Comparison of ENCODE assay signal across 9 mouse cellular contexts in genomic region chr1:131963085-131963951, GRCm38 (mm10). TPM values are rescaled to one million over a fixed set of nuclear protein-coding genes. Genes with fewer than 3 reads are reported as not detected.
DNase-seq lines count a peak whose midpoint lies in the region; ATAC-seq and TF ChIP-seq lines count a peak whose summit lies in the region.
"Had no signal": no experiment of that assay in that cellular context is flagged by ENCODE, and none has a peak within 500 bp of the region (broad histone marks: within the 10 kb centered on the region; RNA-seq: fewer than 3 reads in every experiment).

No protein-coding gene starts in this region.

- no peak for TF ChIP-seq POLR2A in cerebellum, adult 2 months (IDR thresholded peaks at IDR 0.05; ENCODE audit: borderline replicate concordance, insufficient read depth, low read length)

- H3K27ac ChIP-seq in cerebellum, adult 2 months (ENCODE audit: insufficient read depth, low read length), result no peak overlapping the region
- H3K27ac ChIP-seq in ES-E14 (ENCODE audit: insufficient read depth, low read depth, low read length, poor library complexity, severe bottlenecking), result no peak overlapping the region
- H3K27ac ChIP-seq in embryonic facial prominence, embryonic 14.5 days (replicated peaks; ENCODE audit: low read depth, low read length), result no peak overlapping the region
- no peak overlapping the region for H3K27ac ChIP-seq in hindbrain, embryonic 15.5 days (replicated peaks)
- peak overlapping the region; percentile 54; the same call in 1 of the 2 replicates for H3K27ac ChIP-seq in lung, postnatal 0 days (ENCODE audit: low read length)

- no peaks in the 10 kb centered on the region for H3K9me3 ChIP-seq in ES-E14 (ENCODE audit: control insufficient read depth, insufficient read depth, low read depth, low read length)
- no peaks in the 10 kb centered on the region for H3K9me3 ChIP-seq in embryonic facial prominence, embryonic 14.5 days (ENCODE audit: control insufficient read depth, low read length)
- no peaks in the 10 kb centered on the region for H3K9me3 ChIP-seq in hindbrain, embryonic 15.5 days
- H3K9me3 ChIP-seq in lung, postnatal 0 days (ENCODE audit: low read length), result no peaks in the 10 kb centered on the region

- peak overlapping the region; percentile 99 for H3K4me2 ChIP-seq in embryonic facial prominence, embryonic 14.5 days (ENCODE audit: low read depth, low read length)
- H3K4me2 ChIP-seq in hindbrain, embryonic 15.5 days, result peak overlapping the region; percentile 100
- H3K4me2 ChIP-seq in lung, postnatal 0 days (replicated peaks; ENCODE audit: low read depth, low read length), result peak overlapping the region; percentile 99

- WGBS in cerebellum, adult 2 months, result 2% methylated on average over 72 of the region's 76 CpGs
- 1% methylated on average over 32 of the region's 76 CpGs for WGBS in embryonic facial prominence, embryonic 14.5 days
- WGBS in hindbrain, embryonic 15.5 days, result under 1% methylated on average over 69 of the region's 76 CpGs
- WGBS in lung, postnatal 0 days, result 1% methylated on average over 51 of the region's 76 CpGs

- H3K27me3 ChIP-seq in cerebellum, adult 2 months (ENCODE audit: control insufficient read depth, insufficient read depth, low read length), result peaks cover 1% of the 10 kb centered on the region; the same call in 1 of the 2 replicates
- H3K27me3 ChIP-seq in embryonic facial prominence, embryonic 14.5 days (replicated peaks; ENCODE audit: control insufficient read depth, insufficient read depth, low read length), result peaks cover 44% of the 10 kb centered on the region
- peaks cover 26% of the 10 kb centered on the region for H3K27me3 ChIP-seq in hindbrain, embryonic 15.5 days
- peaks cover 22% of the 10 kb centered on the region; the same call in 1 of the 2 replicates for H3K27me3 ChIP-seq in lung, postnatal 0 days (replicated peaks; ENCODE audit: insufficient read depth, low read length)

- no peak for TF ChIP-seq EP300 in lung, postnatal 0 days (IDR thresholded peaks at IDR 0.05)

- DNase-seq in cerebellum, adult 2 months, result no peak
- no peak for DNase-seq in cerebellum, adult 8-10 months
- no peak for DNase-seq in ES-E14 (ENCODE audit: low read depth, low spot score)
- DNase-seq in embryonic facial prominence, embryonic 14.5 days (ENCODE audit: low spot score), result peak; percentile 38
- peak; percentile 45 for DNase-seq in lung, postnatal 0 days (ENCODE audit: low spot score)
- peak; percentile 69 for DNase-seq in thymus, postnatal 4 days
- DNase-seq in right cerebral cortex, postnatal 10 days (ENCODE audit: low spot score in 2 of 2), result no peak

- H3K4me1 ChIP-seq in cerebellum, adult 2 months (ENCODE audit: control insufficient read depth, insufficient read depth, low read length), result no peaks in the 10 kb centered on the region
- peaks cover 0 to 5% of the 10 kb centered on the region in 2 experiments; a peak in 1 of 4 replicates for H3K4me1 ChIP-seq in ES-E14 (ENCODE audit: control insufficient read depth in 2 of 2, insufficient read depth in 2 of 2, low read length in 2 of 2, poor library complexity in 1 of 2)
- H3K4me1 ChIP-seq in embryonic facial prominence, embryonic 14.5 days (ENCODE audit: control insufficient read depth, insufficient read depth, low read length), result peaks cover 10% of the 10 kb centered on the region; the same call in 1 of the 2 replicates
- peaks cover 15% of the 10 kb centered on the region for H3K4me1 ChIP-seq in hindbrain, embryonic 15.5 days (replicated peaks)
- 0 out of 2 replicates have a peak, but pooled peaks cover 4% of the 10 kb centered on the region for H3K4me1 ChIP-seq in lung, postnatal 0 days (ENCODE audit: insufficient read depth, low read depth, low read length)

- in situ Hi-C loops in ES-E14 (cut with MboI; ENCODE audit: low sequenced_read_pairs in 2 of 2, unreplicated experiment in 2 of 2), result no loop called here

- TF ChIP-seq CTCF in cerebellum, adult 2 months (IDR thresholded peaks at IDR 0.05; ENCODE audit: borderline replicate concordance, insufficient read depth, low read depth, low read length), result no peak
- no peak for TF ChIP-seq CTCF in lung, postnatal 0 days (IDR thresholded peaks at IDR 0.05)

- ATAC-seq in embryonic facial prominence, embryonic 14.5 days (ENCODE audit: low read depth), result peak; percentile 70
- ATAC-seq in hindbrain, embryonic 15.5 days (ENCODE audit: low FRiP score, low read depth), result peak; percentile 69
- peak; percentile 72 for ATAC-seq in lung, postnatal 0 days

- H3K36me3 ChIP-seq in ES-E14 (ENCODE audit: control insufficient read depth, insufficient read depth, low read length, poor library complexity, severe bottlenecking), result no peaks in the 10 kb centered on the region
- no peaks in the 10 kb centered on the region for H3K36me3 ChIP-seq in embryonic facial prominence, embryonic 14.5 days (ENCODE audit: control insufficient read depth, insufficient read depth, low read length)
- no peaks in the 10 kb centered on the region for H3K36me3 ChIP-seq in hindbrain, embryonic 15.5 days
- H3K36me3 ChIP-seq in lung, postnatal 0 days (ENCODE audit: insufficient read depth, low read length), result no peaks in the 10 kb centered on the region

- H3K9ac ChIP-seq in ES-E14 (ENCODE audit: insufficient read depth, low read depth, low read length, poor library complexity, severe bottlenecking), result peak overlapping the region; percentile 74
- H3K9ac ChIP-seq in embryonic facial prominence, embryonic 14.5 days (ENCODE audit: low read depth, low read length), result peak overlapping the region; percentile 71
- H3K9ac ChIP-seq in hindbrain, embryonic 15.5 days, result peak overlapping the region; percentile 52
- peak overlapping the region; percentile 42 for H3K9ac ChIP-seq in lung, postnatal 0 days (replicated peaks; ENCODE audit: low read depth)

- peak overlapping the region; percentile 46 for H3K4me3 ChIP-seq in cerebellum, adult 2 months (replicated peaks; ENCODE audit: insufficient read depth, low read depth, low read length)
- peak overlapping the region; percentile 87 to 89 for H3K4me3 ChIP-seq in ES-E14 (ENCODE audit: insufficient read depth in 1 of 2, low read depth in 1 of 2, low read length in 2 of 2, poor library complexity in 1 of 2, severe bottlenecking in 1 of 2)
- H3K4me3 ChIP-seq in embryonic facial prominence, embryonic 14.5 days (ENCODE audit: low read depth, low read length), result peak overlapping the region; percentile 80
- H3K4me3 ChIP-seq in hindbrain, embryonic 15.5 days, result peak overlapping the region; percentile 87
- H3K4me3 ChIP-seq in lung, postnatal 0 days (ENCODE audit: low read depth, low read length), result peak overlapping the region; percentile 67

TF ChIP-seq in ES-E14, 5 proteins besides CTCF, POLR2A, EP300 and RAD21:
- TF ChIP-seq MAFK (IDR thresholded peaks at IDR 0.05; ENCODE audit: insufficient read depth, low read depth, low read length) (no peak), HCFC1 (IDR thresholded peaks at IDR 0.05; ENCODE audit: borderline replicate concordance, insufficient read depth, low read length) (peak; percentile 15; the same call in 1 of the 2 replicates), ZC3H11A (IDR thresholded peaks at IDR 0.05; ENCODE audit: borderline replicate concordance, low read depth, low read length) (no peak), CHD2 (IDR thresholded peaks at IDR 0.05; ENCODE audit: low read depth, low read length) (no peak), ZNF384 (IDR thresholded peaks at IDR 0.05; ENCODE audit: low read depth, low read length) (no peak)

RNA-seq across cellular contexts. Expression of gene Slc45a3, which starts 0.6 kb away (rescaled TPM):
- 4.3 and 4.5 TPM in 2 replicates for polyA plus RNA-seq in cerebellum, adult 2 months (2012; rRNA removed)
- 6.0 and 7.5 TPM in 2 replicates for total RNA-seq in ES-E14 (2012; rRNA removed)
- polyA plus RNA-seq in embryonic facial prominence, embryonic 14.5 days (2014; fragmentation: Nextera tagmentation; extraction: Ambion mirVana), result 8.5 and 11.0 TPM in 2 replicates
- polyA plus RNA-seq in hindbrain, embryonic 15.5 days (2015; fragmentation: Nextera tagmentation; extraction: Ambion mirVana), result 0.74 and 4.7 TPM in 2 replicates
- 5.7 and 6.9 TPM in 2 replicates for polyA plus RNA-seq in lung, postnatal 0 days (2015; fragmentation: Nextera tagmentation; extraction: Ambion mirVana)
- total RNA-seq: neutrophil, adult 5-6 weeks had no signal

RNA-seq across cellular contexts. Expression of gene Elk4, which starts 44.1 kb away (rescaled TPM):
- 17.6 and 18.6 TPM in 2 replicates for polyA plus RNA-seq in cerebellum, adult 2 months (2012; rRNA removed)
- total RNA-seq in ES-E14 (2012; rRNA removed), result 10.5 and 14.7 TPM in 2 replicates
- 27.6 and 39.0 TPM in 2 replicates for polyA plus RNA-seq in embryonic facial prominence, embryonic 14.5 days (2014; fragmentation: Nextera tagmentation; extraction: Ambion mirVana)
- 11.4 and 11.5 TPM in 2 replicates for polyA plus RNA-seq in hindbrain, embryonic 15.5 days (2015; fragmentation: Nextera tagmentation; extraction: Ambion mirVana)
- polyA plus RNA-seq in lung, postnatal 0 days (2015; fragmentation: Nextera tagmentation; extraction: Ambion mirVana), result 26.3 and 28.0 TPM in 2 replicates

RNA-seq across cellular contexts. Expression of gene Nucks1, which starts 53.0 kb away (rescaled TPM):
- polyA plus RNA-seq in cerebellum, adult 2 months (2012; rRNA removed), result 47.4 and 49.5 TPM in 2 replicates
- total RNA-seq in ES-E14 (2012; rRNA removed), result 207 and 219 TPM in 2 replicates
- polyA plus RNA-seq in embryonic facial prominence, embryonic 14.5 days (2014; fragmentation: Nextera tagmentation; extraction: Ambion mirVana), result 45.1 and 48.9 TPM in 2 replicates
- polyA plus RNA-seq in hindbrain, embryonic 15.5 days (2015; fragmentation: Nextera tagmentation; extraction: Ambion mirVana), result 46.8 and 48.3 TPM in 2 replicates
- 19.1 and 20.9 TPM in 2 replicates for polyA plus RNA-seq in lung, postnatal 0 days (2015; fragmentation: Nextera tagmentation; extraction: Ambion mirVana)

Comparison
In these comparisons a context has a peak if more than half of its experiments do, and no peak if none do; other contexts are left out.
1. DNase-seq: peak in embryonic facial prominence, embryonic 14.5 days (single experiment), lung, postnatal 0 days (single experiment) and thymus, postnatal 4 days (single experiment); none in cerebellum, adult 2 months (0 of 2), cerebellum, adult 8-10 months (single experiment), ES-E14 (single experiment) and right cerebral cortex, postnatal 10 days (0 of 2).
2. Peak in every context shown above with its lines, with median percentiles within 50 percentile points of each other: H3K4me3 ChIP-seq, H3K9ac ChIP-seq, ATAC-seq and H3K4me2 ChIP-seq.